Mouse (Mus musculus) liver, embryonic 14.5 days (tissue): Measurements from ENCODE around the gene Ogfod2. TPM values are rescaled to one million over a fixed set of nuclear protein-coding genes. Genes with fewer than 3 reads are reported as not detected.

ENCODE experiments used
- ATAC-seq: fragments of 200-750 bp; cut with Nextera tagmentation; 2 replicates; pipeline ENCODE4 v1.8.0; 2017; ENCODE audit warnings: moderate number of reproducible peaks, mild to moderate bottlenecking, moderate library complexity; ENCODE audit not compliant: insufficient read depth
- DNase-seq, 3 experiments: peaks; one replicate each; pipeline ENCODE4 v3.0.0-alpha.2; 2012 to 2013; ENCODE audit warnings: low read depth in 3 of 3, low spot score in 3 of 3
- H3K27ac ChIP-seq: fragments of 300-500 bp; sonication (generic); 2 replicates; pipeline ENCODE4 v1.5.1; 2014; ENCODE audit warnings: moderate library complexity, mild to moderate bottlenecking, control low read depth, inconsistent platforms
- H3K27me3 ChIP-seq: fragments of 300-500 bp; sonication (generic); 2 replicates; pipeline ENCODE4 v1.6.1; 2014; ENCODE audit warnings: mild to moderate bottlenecking, low read length, moderate library complexity; ENCODE audit not compliant: control insufficient read depth, insufficient read depth
- H3K36me3 ChIP-seq: fragments of 300-500 bp; sonication (generic); replicated peaks from 2 replicates; pipeline ENCODE4 v1.6.1; 2014; ENCODE audit warnings: low read depth; ENCODE audit not compliant: control insufficient read depth, insufficient read depth
- H3K4me1 ChIP-seq, 2 experiments: fragments of 200-500 bp in 1 of 2; fragments of 300-500 bp in 1 of 2; sonication (generic) in 1 of 2; replicated peaks; 2 replicates each; pipeline ENCODE4 v1.6.1; 2012 to 2014; ENCODE audit warnings: antibody characterized with exemption in 1 of 2, inconsistent platforms in 1 of 2, low read length in 1 of 2; ENCODE audit not compliant: control insufficient read depth in 2 of 2, insufficient read depth in 2 of 2
- H3K4me2 ChIP-seq: fragments of 300-500 bp; sonication (generic); 2 replicates; pipeline ENCODE4 v1.6.1; 2014; ENCODE audit warnings: low read depth, mild to moderate bottlenecking, control low read depth, moderate library complexity
- H3K4me3 ChIP-seq, 2 experiments: fragments of 200-500 bp in 1 of 2; fragments of 300-500 bp in 1 of 2; sonication (generic) in 1 of 2; 2 replicates each; pipeline ENCODE4 v1.5.1; 2012 to 2014; ENCODE audit warnings: low read depth in 2 of 2, low read length in 2 of 2, mild to moderate bottlenecking in 2 of 2, control low read depth in 1 of 2, inconsistent platforms in 1 of 2, moderate library complexity in 1 of 2; ENCODE audit not compliant: insufficient read depth in 1 of 2
- H3K9ac ChIP-seq: fragments of 300-500 bp; sonication (generic); replicated peaks from 2 replicates; pipeline ENCODE4 v1.6.1; 2014; ENCODE audit warnings: mild to moderate bottlenecking, control low read depth, moderate library complexity
- H3K9me3 ChIP-seq: fragments of 300-500 bp; sonication (generic); 2 replicates; pipeline ENCODE4 v1.6.1; 2016; ENCODE audit warnings: low read length, mixed read lengths; ENCODE audit not compliant: control insufficient read depth
- CTCF ChIP-seq: IDR thresholded peaks from 2 replicates; pipeline ENCODE4 v1.5.1; 2016; ENCODE audit warnings: antibody characterized with exemption, low read depth, control low read depth
- EP300 ChIP-seq: IDR thresholded peaks from 2 replicates; pipeline ENCODE4 v1.6.1; 2016; ENCODE audit warnings: antibody characterized with exemption, low read depth
- WGBS: fragments of 180-500 bp; shearing (Covaris S2); extraction: QIAGEN DNeasy Blood & Tissue Kit; methylation state at CpG from one replicate; pipeline ENCODE4 v1.1.7; 2014; ENCODE audit not compliant: insufficient replicate concordance; 5-methylcytosine and 5-hydroxymethylcytosine counted together
- polyA plus RNA-seq, 2 experiments: library from polyadenylated mRNA; depleted of rRNA in 1 of 2; stranded (reverse) in 1 of 2; unstranded in 1 of 2; fragments of >200 nt; fragmentation: Nextera tagmentation in 1 of 2; extraction: Ambion mirVana in 1 of 2; gene quantifications; 2 replicates each; pipeline versions ENCODE4 v1.2.1 to v1.2.3; 2012 to 2014

Ogfod2 gene
- polyA plus RNA-seq, 2 experiments = 10.0 to 10.1 TPM

DNA sequence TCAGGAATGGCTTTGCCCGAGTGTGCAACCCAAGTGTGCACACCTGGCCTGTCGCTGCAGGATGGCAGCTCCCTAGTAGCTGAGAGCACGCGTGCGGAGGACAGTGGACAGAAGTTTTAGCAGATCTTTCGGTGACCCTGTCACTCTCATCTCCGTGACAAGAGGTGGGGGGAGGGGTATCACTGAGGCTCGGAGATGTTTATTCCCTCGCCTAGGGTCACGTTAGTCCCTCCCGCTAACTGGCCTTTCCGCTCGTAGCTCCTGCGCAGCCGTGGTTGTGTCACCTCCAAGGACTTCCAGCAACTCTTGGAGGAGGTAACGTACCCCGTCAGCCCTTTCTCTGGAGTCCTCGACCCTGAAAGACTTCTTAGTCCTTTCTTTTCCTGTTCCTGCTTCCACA lies 434 bp downstream of the Ogfod2 start:
- no peaks in the 10 kb centered on the region for H3K9me3 ChIP-seq
- WGBS = 3% methylated on average over 18 of the region's 18 CpGs
- ATAC-seq = peak; percentile 6; the same call in 1 of the 2 replicates
- H3K27me3 ChIP-seq = no peaks in the 10 kb centered on the region
- peaks cover 7 to 22% of the 10 kb centered on the region in 2 experiments for H3K4me1 ChIP-seq
- H3K9ac ChIP-seq = peak overlapping the region; percentile 85
- H3K4me2 ChIP-seq = peak overlapping the region; percentile 97
- DNase-seq = no peak
- no peak for TF ChIP-seq CTCF
- TF ChIP-seq EP300 = no peak
- H3K36me3 ChIP-seq = no peaks in the 10 kb centered on the region; the same call in 1 of the 2 replicates
- peak overlapping the region; percentile 86 to 91 for H3K4me3 ChIP-seq
- H3K27ac ChIP-seq = peak overlapping the region; percentile 87

DNA sequence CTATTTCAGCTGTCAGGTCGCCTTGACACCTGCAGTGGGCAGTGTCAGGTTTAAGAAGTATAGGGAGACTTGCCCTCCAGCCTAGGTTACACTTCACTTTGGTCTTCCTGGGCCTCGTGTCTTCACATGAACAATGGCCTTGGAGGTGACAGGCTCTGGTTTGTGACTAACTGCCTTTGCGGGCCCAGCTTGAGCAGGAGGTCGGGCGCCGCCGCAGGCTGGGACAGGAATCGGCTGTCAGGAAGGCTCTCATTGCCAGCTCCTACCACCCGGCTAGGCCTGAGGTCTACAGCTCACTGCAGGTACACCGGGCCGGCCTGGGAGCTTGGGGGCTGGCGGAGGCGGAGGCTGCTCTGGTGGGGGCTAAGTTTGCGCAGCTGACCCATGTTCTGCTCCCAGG lies 933 bp downstream of the Ogfod2 start:
- TF ChIP-seq EP300 (no peak), CTCF (peak; percentile 84)
- Histone ChIP-seq H3K27me3 (no peaks in the 10 kb centered on the region), H3K4me2 (peak overlapping the region; percentile 97), H3K4me1 (peaks cover 7 to 22% of the 10 kb centered on the region in 2 experiments), H3K9me3 (no peaks in the 10 kb centered on the region), H3K27ac (peak overlapping the region; percentile 87), H3K4me3 (peak overlapping the region; percentile 86 to 91), H3K36me3 (peaks cover 2% of the 10 kb centered on the region; the same call in 1 of the 2 replicates), H3K9ac (peak overlapping the region; percentile 85)
- no peak for ATAC-seq
- peak in 2 of 3 experiments; percentile 41 to 52 for DNase-seq
- WGBS = 13% methylated on average over 14 of the region's 14 CpGs

DNA sequence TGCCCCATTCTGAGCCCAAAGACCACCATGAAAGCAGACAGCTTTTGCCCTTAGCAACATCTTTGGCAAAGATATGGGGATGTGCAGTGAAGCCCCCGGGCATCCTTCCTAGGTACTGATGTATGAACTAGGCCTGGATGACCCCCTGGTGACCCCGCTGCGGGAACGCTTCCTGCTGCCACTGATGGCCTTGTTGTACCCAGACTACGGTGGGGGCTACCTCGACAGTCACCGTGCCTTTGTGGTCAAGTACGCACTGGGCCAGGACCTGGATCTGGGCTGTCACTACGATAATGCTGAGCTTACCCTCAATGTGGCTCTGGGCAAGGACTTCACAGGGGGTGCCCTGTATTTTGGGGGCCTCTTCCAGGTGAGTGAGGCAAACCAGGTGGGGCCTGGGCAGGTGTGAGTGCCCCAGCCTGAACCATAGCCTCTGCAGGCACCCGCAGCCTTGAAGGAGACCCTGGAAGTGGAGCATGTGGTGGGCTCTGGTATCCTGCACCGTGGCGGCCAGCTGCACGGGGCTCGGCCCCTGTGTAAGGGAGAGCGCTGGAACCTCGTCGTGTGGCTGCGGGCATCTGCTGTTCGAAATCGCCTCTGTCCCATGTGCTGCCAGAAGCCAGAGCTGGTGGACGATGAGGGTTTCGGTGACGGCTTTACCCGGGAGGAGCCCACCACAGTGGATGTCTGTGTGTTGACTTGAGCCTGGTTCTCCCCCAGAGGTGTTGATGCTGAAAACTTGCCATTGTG lies 2.4 kb downstream of the Ogfod2 start:
- no peaks in the 10 kb centered on the region for H3K27me3 ChIP-seq
- peaks cover 4% of the 10 kb centered on the region; the same call in 1 of the 2 replicates for H3K36me3 ChIP-seq
- no peak for ATAC-seq
- H3K9ac ChIP-seq = no peak overlapping the region
- peak overlapping the region; percentile 89 for H3K4me2 ChIP-seq
- peaks cover 7 to 22% of the 10 kb centered on the region in 2 experiments for H3K4me1 ChIP-seq
- no peak for DNase-seq
- H3K27ac ChIP-seq = no peak overlapping the region
- no peaks in the 10 kb centered on the region for H3K9me3 ChIP-seq
- 88% methylated on average over 24 of the region's 24 CpGs for WGBS
- H3K4me3 ChIP-seq = no peak overlapping the region
- no peak for TF ChIP-seq EP300

DNA sequence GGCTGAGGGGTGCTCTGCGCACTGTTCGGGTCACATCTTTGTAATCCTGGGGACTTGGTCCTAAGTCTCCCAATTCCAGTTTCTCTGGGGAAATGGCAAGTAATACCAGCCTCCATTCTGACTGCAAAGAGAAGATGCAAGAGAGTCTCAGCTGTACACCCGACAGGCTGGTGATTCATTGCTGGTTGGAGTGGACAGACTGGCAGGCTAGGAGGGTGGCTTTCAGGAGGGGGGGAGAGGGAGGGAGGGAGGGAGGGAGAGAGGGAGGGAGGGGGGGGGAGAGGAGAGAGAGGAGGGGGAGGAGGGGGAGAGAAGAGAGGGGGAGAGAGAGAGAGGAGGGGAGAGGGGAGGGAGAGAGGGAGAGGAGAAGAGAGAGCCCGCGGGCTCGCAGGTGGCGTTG lies 3.4 kb downstream of the Ogfod2 start:
- H3K4me2 ChIP-seq = peak overlapping the region; percentile 89
- 21% methylated on average over 7 of the region's 7 CpGs for WGBS

DNA sequence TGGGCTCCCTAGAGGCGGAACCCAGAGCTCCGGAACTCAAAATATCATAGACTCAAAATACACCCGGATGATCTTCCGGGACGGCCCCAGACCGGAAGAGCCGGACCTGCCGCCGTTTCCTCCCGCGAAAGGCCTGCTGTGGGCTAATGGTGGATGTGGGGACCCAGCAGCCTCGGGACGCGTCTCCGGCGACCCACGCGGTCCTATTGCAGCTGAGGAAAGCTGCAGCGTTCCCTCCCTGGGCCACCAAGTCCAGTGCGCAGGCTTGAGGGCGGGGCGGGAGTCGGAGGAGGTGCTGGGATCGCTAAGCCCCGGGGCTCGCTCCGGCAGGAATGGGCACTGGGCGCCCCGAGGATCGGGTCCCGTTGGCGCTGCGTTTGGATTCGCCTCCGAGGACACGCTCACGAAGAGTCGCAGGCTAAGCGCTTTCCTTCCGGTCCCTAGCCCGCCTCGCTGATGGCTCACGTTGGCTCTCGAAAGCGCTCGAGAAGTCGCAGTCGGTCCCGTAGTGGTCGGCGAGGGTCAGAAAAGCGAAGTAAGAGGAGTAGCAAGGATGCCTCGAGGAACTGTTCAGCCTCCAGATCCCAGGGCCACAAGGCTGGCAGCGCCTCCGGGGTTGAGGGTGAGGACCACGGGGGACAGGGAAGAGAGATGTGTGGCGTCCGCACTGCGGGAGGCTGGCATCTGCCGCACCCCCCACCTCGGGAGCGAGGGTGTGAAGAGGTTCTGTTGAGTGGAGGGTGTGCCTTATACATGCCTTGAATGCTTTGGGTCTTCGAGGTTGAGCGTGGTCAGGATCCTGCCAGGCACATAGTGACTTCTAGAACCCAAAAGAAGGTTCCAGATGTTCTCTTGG lies 4.1 kb downstream of the Ogfod2 start, which contains the start of gene Arl6ip4:
Gene Arl6ip4, plus strand, starts transcription at position 100 of the 856 bp plus-strand sequence.
- H3K4me3 ChIP-seq = peak within 1 kb of the TSS; percentile 93 to 97
- DNase-seq (peak in 2 of 3 experiments; percentile 55 to 62), ATAC-seq (no peak)
- H3K9me3 ChIP-seq = no peaks in the 10 kb centered on the region
- peaks cover 4% of the 10 kb centered on the region for H3K36me3 ChIP-seq
- H3K4me2 ChIP-seq = peak within 1 kb of the TSS; percentile 89
- peak within 1 kb of the TSS; percentile 97 for H3K9ac ChIP-seq
- H3K4me1 ChIP-seq = peaks cover 7 to 20% of the 10 kb centered on the region in 2 experiments
- no peak for TF ChIP-seq CTCF
- no peak for TF ChIP-seq EP300
- H3K27me3 ChIP-seq = no peaks in the 10 kb centered on the region
- peak within 1 kb of the TSS; percentile 64 for H3K27ac ChIP-seq
- WGBS = under 1% methylated on average over 64 of the region's 64 CpGs

More for the DNA sequence above, 3.4 kb downstream of the Ogfod2 start:
- Histone ChIP-seq H3K4me1 (peaks cover 7 to 22% of the 10 kb centered on the region in 2 experiments), H3K9ac (peak overlapping the region; percentile 97), H3K27me3 (no peaks in the 10 kb centered on the region), H3K36me3 (peaks cover 4% of the 10 kb centered on the region), H3K27ac (peak overlapping the region; percentile 17; the same call in 1 of the 2 replicates), H3K9me3 (no peaks in the 10 kb centered on the region), H3K4me3 (peak overlapping the region; percentile 93 to 97)
- TF ChIP-seq CTCF (no peak), EP300 (no peak)
- no peak for ATAC-seq
- DNase-seq = no peak
